Mouse (Mus musculus): ENCODE data around the gene 2700049A03Rik. TPM values are rescaled to one million over a fixed set of nuclear protein-coding genes. Genes with fewer than 3 reads are reported as not detected.
A peak's percentile ranks its signal among the peaks of the same experiment; 100 is the strongest.

2700049A03Rik gene
- polyA plus RNA-seq, 1 experiment from 2014 or later: 12.2 TPM

DNA sequence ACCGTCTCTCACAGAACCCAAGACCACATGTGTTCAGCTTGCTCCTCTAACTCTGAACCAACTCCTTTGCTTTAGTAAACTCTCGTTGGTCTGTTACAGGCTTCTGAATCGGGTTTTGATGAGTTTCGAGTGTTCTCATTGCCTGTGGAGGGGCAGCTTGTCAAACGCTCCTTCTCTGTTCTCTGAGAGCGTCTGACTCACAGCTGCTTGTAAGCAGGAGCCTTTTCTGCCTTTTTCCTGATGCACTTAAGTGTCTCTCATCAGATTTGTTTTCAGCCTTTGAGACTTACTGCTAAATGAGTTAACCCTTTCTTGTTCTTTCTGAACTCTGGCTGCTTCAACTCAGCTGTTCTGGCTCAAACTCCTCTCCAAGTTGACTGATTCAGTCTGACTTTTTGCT lies 21.3 kb downstream of the 2700049A03Rik start:
- WGBS: 89% methylated on average over 6 of the region's 6 CpGs
- Histone ChIP-seq H3K4me2 (replicated peaks; ENCODE audit: low read depth, low read length) (no peak overlapping the region), H3K9me3 (ENCODE audit: low read length) (no peaks in the 10 kb centered on the region), H3K27me3 (ENCODE audit: insufficient read depth, low read length) (no peaks in the 10 kb centered on the region), H3K4me3 (ENCODE audit: low read length) (no peak overlapping the region), H3K9ac (replicated peaks; ENCODE audit: low read length) (no peak overlapping the region), H3K4me1 (ENCODE audit: insufficient read depth, low read length) (no peaks in the 10 kb centered on the region), H3K36me3 (ENCODE audit: insufficient read depth, low read length) (peaks cover 52% of the 10 kb centered on the region), H3K27ac (ENCODE audit: low read length) (no peak overlapping the region)
- ATAC-seq (ENCODE audit: low FRiP score, low TSS enrichment): no peak

DNA sequence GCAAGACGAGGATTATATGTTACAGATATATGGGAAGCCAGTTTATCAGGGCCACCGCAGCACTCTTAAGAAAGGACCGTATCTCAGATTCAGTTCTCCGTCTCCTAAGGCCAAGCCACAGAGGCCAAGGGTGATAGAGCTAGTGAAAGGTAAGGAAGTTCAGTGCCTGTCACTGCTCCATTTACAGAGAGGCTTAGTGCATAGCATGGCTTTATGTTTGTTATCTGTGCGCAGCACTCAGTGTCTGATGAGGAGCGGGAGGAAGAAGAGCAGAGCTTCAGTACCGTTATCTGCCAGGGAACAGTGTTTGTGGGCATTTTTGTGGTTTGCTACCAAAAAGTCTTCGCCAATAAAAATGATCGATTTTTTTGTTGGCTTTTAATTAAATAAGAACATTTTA lies 27.8 kb downstream of the 2700049A03Rik start:
- Histone ChIP-seq H3K4me3 (ENCODE audit: low read length) (no peak overlapping the region), H3K27me3 (ENCODE audit: insufficient read depth, low read length) (no peaks in the 10 kb centered on the region), H3K4me1 (ENCODE audit: insufficient read depth, low read length) (no peaks in the 10 kb centered on the region), H3K9me3 (ENCODE audit: low read length) (no peaks in the 10 kb centered on the region), H3K36me3 (ENCODE audit: insufficient read depth, low read length) (peaks cover 40% of the 10 kb centered on the region), H3K4me2 (replicated peaks; ENCODE audit: low read depth, low read length) (no peak overlapping the region), H3K9ac (replicated peaks; ENCODE audit: low read length) (no peak overlapping the region), H3K27ac (ENCODE audit: low read length) (no peak overlapping the region)
- no peak for ATAC-seq (ENCODE audit: low FRiP score, low TSS enrichment)
- 95% methylated on average over 9 of the region's 9 CpGs for WGBS

DNA sequence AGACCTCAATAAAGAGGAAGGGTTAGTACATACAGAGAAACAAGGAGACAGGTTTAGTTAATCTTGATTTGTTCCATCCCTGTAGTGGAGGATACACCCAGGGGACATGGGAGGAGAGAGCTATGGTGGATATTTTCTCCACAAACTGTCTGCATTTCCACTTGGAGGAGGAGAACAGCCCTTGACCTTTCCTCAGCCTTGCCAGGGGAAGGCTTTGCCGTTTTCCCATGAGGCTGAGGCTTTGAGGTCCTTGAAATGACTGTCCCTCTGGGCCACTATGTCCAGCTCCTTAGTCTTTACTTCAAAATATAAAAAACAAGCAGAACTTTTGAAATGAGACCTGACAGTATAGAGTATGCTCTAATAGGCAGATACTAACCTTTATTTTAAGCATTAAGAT lies 33.3 kb downstream of the 2700049A03Rik start:
- H3K4me3 ChIP-seq (ENCODE audit: low read length): no peak overlapping the region
- ATAC-seq (ENCODE audit: low FRiP score, low TSS enrichment): no peak
- peaks cover 28% of the 10 kb centered on the region for H3K36me3 ChIP-seq (ENCODE audit: insufficient read depth, low read length)
- no peak overlapping the region for H3K27ac ChIP-seq (ENCODE audit: low read length)
- no peaks in the 10 kb centered on the region for H3K9me3 ChIP-seq (ENCODE audit: low read length)
- no peak overlapping the region for H3K4me2 ChIP-seq (replicated peaks; ENCODE audit: low read depth, low read length)
- no peaks in the 10 kb centered on the region for H3K4me1 ChIP-seq (ENCODE audit: insufficient read depth, low read length)
- 85% methylated on average over 1 of the region's 1 CpGs for WGBS
- H3K27me3 ChIP-seq (ENCODE audit: insufficient read depth, low read length): no peaks in the 10 kb centered on the region
- no peak overlapping the region for H3K9ac ChIP-seq (replicated peaks; ENCODE audit: low read length)

DNA sequence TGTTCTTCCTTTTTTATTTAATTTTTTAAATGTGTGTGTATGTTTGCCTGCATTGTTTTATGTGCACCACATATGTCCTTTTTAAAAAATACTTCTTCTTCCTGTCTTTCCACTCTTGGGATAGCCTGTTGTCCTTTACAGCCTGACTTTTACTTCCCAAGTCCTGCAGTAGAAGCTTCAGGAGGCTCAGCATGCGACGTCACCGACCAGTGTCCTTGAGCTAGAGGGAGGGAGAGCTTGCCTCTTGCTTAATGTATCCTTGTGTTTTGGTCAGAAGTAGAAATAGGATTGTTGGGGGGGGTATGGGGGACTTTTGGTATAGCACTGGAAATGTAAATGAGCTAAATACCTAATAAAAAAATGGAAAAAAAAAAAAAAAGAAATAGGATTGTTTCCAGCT lies 47.1 kb downstream of the 2700049A03Rik start:
- no peaks in the 10 kb centered on the region for H3K27me3 ChIP-seq (ENCODE audit: insufficient read depth, low read length)
- H3K4me2 ChIP-seq (replicated peaks; ENCODE audit: low read depth, low read length): no peak overlapping the region
- H3K36me3 ChIP-seq (ENCODE audit: insufficient read depth, low read length): peaks cover 48% of the 10 kb centered on the region
- H3K4me1 ChIP-seq (ENCODE audit: insufficient read depth, low read length): no peaks in the 10 kb centered on the region
- H3K9ac ChIP-seq (replicated peaks; ENCODE audit: low read length): no peak overlapping the region
- ATAC-seq (ENCODE audit: low FRiP score, low TSS enrichment): no peak
- no peak overlapping the region for H3K27ac ChIP-seq (ENCODE audit: low read length)
- WGBS: 93% methylated on average over 3 of the region's 3 CpGs
- no peaks in the 10 kb centered on the region for H3K9me3 ChIP-seq (ENCODE audit: low read length)
- no peak overlapping the region for H3K4me3 ChIP-seq (ENCODE audit: low read length)

DNA sequence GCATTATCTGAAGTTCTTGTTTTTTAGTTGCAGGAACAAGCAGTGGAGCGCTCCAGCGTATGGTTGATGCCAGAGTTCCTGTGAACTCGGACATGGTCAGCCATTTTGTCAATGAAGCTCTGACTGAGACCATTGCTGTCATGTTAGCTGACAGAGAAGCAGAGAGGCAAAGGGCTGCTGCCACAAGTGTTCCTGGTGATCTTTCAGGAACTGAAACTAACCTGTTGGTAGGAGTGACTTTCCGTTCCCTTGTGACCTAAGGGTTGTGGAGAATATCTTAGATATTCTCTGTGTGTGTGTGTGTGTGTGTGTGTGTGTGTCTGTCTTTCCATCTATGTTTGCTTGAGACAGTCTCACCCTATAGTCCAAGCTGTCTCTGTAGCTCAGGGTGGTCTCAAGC lies 47.7 kb downstream of the 2700049A03Rik start:
- Histone ChIP-seq H3K4me2 (replicated peaks; ENCODE audit: low read depth, low read length) (no peak overlapping the region), H3K27ac (ENCODE audit: low read length) (no peak overlapping the region), H3K9me3 (ENCODE audit: low read length) (no peaks in the 10 kb centered on the region), H3K36me3 (ENCODE audit: insufficient read depth, low read length) (peaks cover 49% of the 10 kb centered on the region), H3K27me3 (ENCODE audit: insufficient read depth, low read length) (no peaks in the 10 kb centered on the region), H3K4me3 (ENCODE audit: low read length) (no peak overlapping the region), H3K9ac (replicated peaks; ENCODE audit: low read length) (no peak overlapping the region), H3K4me1 (ENCODE audit: insufficient read depth, low read length) (no peaks in the 10 kb centered on the region)
- WGBS: 96% methylated on average over 4 of the region's 4 CpGs
- no peak for ATAC-seq (ENCODE audit: low FRiP score, low TSS enrichment)

DNA sequence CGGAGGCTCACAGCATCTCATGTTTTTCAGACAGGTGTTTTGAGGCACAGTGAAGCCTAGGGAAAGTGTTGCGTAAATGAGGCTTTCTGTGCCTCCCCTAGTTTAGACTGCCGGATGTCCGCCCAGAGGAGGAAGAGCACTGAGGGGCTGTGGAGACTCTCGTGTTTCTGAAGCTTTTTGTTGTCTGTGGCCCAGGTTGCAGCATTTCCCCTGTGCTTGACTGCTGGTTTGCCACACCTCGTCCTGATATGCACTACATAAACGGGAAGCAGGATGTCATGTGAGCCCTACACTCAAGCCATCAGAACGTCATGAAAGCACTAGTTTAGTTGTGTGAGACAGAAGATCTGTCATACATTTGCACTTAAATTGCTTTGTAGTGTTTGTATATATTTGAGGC lies 56.1 kb downstream of the 2700049A03Rik start:
- Histone ChIP-seq H3K4me3 (ENCODE audit: low read length) (no peak overlapping the region), H3K4me2 (replicated peaks; ENCODE audit: low read depth, low read length) (no peak overlapping the region), H3K4me1 (ENCODE audit: insufficient read depth, low read length) (no peaks in the 10 kb centered on the region), H3K27me3 (ENCODE audit: insufficient read depth, low read length) (no peaks in the 10 kb centered on the region), H3K9ac (replicated peaks; ENCODE audit: low read length) (no peak overlapping the region), H3K27ac (ENCODE audit: low read length) (no peak overlapping the region), H3K36me3 (ENCODE audit: insufficient read depth, low read length) (peaks cover 52% of the 10 kb centered on the region), H3K9me3 (ENCODE audit: low read length) (no peaks in the 10 kb centered on the region)
- WGBS: 76% methylated on average over 8 of the region's 8 CpGs
- ATAC-seq (ENCODE audit: low FRiP score, low TSS enrichment): no peak

DNA sequence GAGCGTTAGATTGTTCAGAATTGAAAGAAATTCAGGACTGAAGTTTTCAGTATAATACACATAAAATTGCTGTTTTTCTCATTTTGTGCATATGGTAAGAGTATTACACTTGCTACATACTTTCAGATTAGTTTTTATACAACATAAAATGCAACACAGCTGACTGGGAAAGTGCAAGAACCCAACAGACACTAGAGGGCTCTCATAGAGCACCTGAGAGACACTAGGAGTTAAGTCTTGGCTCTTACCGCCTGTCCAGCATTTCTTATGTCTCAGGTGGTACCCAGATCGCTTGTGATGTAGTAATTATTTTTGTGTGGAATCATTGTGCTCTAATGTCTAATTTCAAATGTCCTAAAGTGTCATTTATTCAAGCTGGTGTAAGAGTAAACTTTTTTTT lies 61.0 kb downstream of the 2700049A03Rik start:
- Histone ChIP-seq H3K9ac (replicated peaks; ENCODE audit: low read length) (no peak overlapping the region), H3K36me3 (ENCODE audit: insufficient read depth, low read length) (peaks cover 28% of the 10 kb centered on the region), H3K27ac (ENCODE audit: low read length) (no peak overlapping the region), H3K27me3 (ENCODE audit: insufficient read depth, low read length) (no peaks in the 10 kb centered on the region), H3K4me1 (ENCODE audit: insufficient read depth, low read length) (peaks cover 9% of the 10 kb centered on the region), H3K4me2 (replicated peaks; ENCODE audit: low read depth, low read length) (no peak overlapping the region), H3K4me3 (ENCODE audit: low read length) (no peak overlapping the region), H3K9me3 (ENCODE audit: low read length) (no peaks in the 10 kb centered on the region)
- 60% methylated on average over 3 of the region's 3 CpGs for WGBS
- no peak for ATAC-seq (ENCODE audit: low FRiP score, low TSS enrichment)

DNA sequence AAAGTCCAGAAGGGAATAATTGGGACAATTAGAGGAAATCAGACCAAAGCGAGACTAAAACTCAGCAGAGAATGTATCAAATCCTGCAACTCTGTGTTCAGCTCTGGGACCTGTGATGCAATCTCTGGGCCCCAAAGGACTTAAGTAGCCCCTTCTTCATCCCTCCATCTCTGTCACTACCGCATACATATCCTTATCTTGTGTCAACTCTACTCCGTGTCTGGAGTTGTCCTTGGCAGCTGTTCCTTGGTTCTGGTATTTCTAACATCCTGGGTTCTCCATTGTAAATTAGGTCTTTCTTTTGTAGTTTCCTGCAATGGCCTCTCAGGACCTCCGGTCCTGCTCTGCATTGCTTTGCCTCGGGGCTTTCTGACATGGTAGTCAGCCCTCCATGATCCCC lies 65.1 kb downstream of the 2700049A03Rik start:
- H3K27ac ChIP-seq (ENCODE audit: low read length): peak overlapping the region; percentile 57
- no peaks in the 10 kb centered on the region for H3K27me3 ChIP-seq (ENCODE audit: insufficient read depth, low read length)
- no peaks in the 10 kb centered on the region for H3K9me3 ChIP-seq (ENCODE audit: low read length)
- 48% methylated on average over 5 of the region's 5 CpGs for WGBS
- H3K36me3 ChIP-seq (ENCODE audit: insufficient read depth, low read length): peaks cover 12% of the 10 kb centered on the region
- H3K4me1 ChIP-seq (ENCODE audit: insufficient read depth, low read length): peaks cover 11% of the 10 kb centered on the region
- H3K4me3 ChIP-seq (ENCODE audit: low read length): no peak overlapping the region
- no peak overlapping the region for H3K4me2 ChIP-seq (replicated peaks; ENCODE audit: low read depth, low read length)
- no peak for ATAC-seq (ENCODE audit: low FRiP score, low TSS enrichment)
- peak overlapping the region; percentile 17; the same call in 1 of the 2 replicates for H3K9ac ChIP-seq (replicated peaks; ENCODE audit: low read length)

DNA sequence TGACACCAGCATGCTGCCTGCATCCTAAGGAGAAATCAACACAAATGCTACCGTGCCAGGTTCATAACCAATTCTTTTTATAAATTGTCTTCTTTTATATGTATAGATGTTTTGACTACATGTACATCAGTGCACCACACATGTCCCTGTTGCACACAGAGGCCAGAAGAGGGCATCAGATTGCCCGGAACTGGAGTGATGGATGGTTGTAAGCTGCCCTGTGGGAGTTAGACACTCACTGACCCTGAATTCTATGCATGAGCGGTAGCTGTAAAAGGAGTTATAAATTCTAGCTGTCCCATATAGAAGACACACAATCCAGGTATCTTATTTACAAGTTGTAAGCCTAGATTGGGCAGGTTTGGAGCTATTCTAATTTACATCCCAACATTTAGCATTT lies 67.7 kb downstream of the 2700049A03Rik start:
- no peak overlapping the region for H3K4me3 ChIP-seq (ENCODE audit: low read length)
- peaks cover 12% of the 10 kb centered on the region for H3K36me3 ChIP-seq (ENCODE audit: insufficient read depth, low read length)
- H3K27me3 ChIP-seq (ENCODE audit: insufficient read depth, low read length): no peaks in the 10 kb centered on the region
- H3K4me2 ChIP-seq (replicated peaks; ENCODE audit: low read depth, low read length): no peak overlapping the region
- H3K27ac ChIP-seq (ENCODE audit: low read length): no peak overlapping the region
- H3K4me1 ChIP-seq (ENCODE audit: insufficient read depth, low read length): peaks cover 11% of the 10 kb centered on the region
- peak; percentile 67; the same call in 1 of the 2 replicates for ATAC-seq (ENCODE audit: low FRiP score, low TSS enrichment)
- H3K9ac ChIP-seq (replicated peaks; ENCODE audit: low read length): no peak overlapping the region
- no peaks in the 10 kb centered on the region for H3K9me3 ChIP-seq (ENCODE audit: low read length)
- WGBS: 43% methylated on average over 3 of the region's 3 CpGs

DNA sequence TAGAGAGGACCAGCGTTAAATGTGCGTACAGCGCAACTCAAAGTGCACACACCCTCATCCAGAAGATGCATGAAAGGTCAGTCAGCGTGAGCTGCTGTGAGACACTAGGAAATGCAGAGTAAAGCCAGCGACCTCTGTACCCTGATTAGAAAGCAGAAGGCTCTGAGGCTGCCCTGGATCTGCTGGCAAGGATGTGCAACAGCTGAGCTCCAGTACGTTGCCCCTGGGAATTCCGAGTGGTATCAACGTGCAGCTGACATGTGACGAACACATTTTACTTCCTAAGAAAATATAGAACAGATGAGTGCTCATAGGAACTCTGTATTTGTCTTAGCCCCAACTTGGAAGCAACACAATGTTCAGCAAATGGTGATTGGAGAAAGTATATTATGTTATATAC lies 80.5 kb downstream of the 2700049A03Rik start:
- Histone ChIP-seq H3K36me3 (ENCODE audit: insufficient read depth, low read length) (peaks cover 18% of the 10 kb centered on the region), H3K27me3 (ENCODE audit: insufficient read depth, low read length) (no peaks in the 10 kb centered on the region), H3K9me3 (ENCODE audit: low read length) (no peaks in the 10 kb centered on the region), H3K4me3 (ENCODE audit: low read length) (no peak overlapping the region), H3K9ac (replicated peaks; ENCODE audit: low read length) (no peak overlapping the region), H3K27ac (ENCODE audit: low read length) (no peak overlapping the region), H3K4me1 (ENCODE audit: insufficient read depth, low read length) (no peaks in the 10 kb centered on the region), H3K4me2 (replicated peaks; ENCODE audit: low read depth, low read length) (no peak overlapping the region)
- no peak for ATAC-seq (ENCODE audit: low FRiP score, low TSS enrichment)
- 74% methylated on average over 9 of the region's 9 CpGs for WGBS

All from kidney, embryonic 16.5 days (tissue).